Mouse (Mus musculus): ENCODE data around the gene Pex11a.

The Pex11a gene

DNA sequence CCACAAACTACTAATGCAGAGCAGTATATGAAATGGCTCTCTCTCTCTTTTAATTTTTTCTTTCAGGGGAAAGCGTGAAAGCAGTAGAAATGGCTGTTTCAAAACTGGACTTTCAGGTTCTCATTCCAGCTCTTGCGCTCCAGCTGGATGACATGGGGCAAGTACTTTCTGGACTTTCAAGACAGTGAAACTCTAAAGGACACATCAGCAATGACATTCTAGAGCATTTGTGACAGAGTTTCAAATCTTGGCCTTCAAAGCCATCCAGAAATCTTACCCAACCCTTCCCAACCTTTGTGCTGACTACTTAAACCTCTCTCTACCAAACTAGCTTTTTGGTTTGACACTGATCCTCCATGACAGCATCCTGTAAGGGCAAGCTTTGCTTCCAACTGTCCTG is 4.0 kb downstream of the Pex11a start:
- no peak for DNase-seq (ENCODE audit: low read depth)

DNA sequence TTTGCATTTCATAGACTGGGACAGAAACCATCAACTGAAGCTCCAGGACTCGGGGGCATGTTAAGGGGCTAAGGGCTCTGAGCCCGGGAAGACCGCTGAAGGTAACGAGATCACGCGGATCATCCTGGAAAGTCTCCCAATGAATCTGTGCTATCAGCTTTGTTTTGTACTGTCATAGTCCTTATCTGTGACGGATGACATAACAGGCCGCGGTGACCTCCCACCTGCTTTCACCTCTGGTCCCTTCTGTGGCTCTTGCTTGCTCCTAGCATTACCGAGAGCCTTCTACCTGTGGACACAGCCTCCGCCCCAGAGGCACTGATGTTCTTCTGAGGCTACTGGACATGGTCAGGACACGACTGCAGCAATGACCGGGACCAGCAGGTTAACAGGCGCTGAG is 6.4 kb downstream of the Pex11a start:
- no peak for DNase-seq (ENCODE audit: low read depth)

DNA sequence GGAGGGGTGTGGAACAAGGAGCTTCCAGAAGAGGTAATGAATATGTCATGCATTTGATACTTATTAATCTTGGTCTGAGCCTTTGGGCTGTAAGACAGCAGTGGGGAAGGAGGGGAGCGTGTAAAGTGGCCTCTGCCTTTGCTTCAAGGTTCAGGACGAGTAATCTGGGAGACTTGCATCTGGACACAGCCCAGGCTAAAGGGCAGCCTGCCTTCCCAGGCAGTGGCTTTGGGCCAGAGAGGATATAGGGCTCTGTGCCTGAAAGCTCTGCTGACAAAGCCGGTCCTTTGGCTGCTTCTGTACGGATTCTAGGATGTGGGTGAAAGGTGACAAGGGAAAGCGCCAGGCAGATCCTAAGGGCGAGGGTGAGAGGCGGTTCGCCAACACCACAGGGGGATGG is 8.4 kb downstream of the Pex11a start:
- no peak for DNase-seq (ENCODE audit: low read depth)

DNA sequence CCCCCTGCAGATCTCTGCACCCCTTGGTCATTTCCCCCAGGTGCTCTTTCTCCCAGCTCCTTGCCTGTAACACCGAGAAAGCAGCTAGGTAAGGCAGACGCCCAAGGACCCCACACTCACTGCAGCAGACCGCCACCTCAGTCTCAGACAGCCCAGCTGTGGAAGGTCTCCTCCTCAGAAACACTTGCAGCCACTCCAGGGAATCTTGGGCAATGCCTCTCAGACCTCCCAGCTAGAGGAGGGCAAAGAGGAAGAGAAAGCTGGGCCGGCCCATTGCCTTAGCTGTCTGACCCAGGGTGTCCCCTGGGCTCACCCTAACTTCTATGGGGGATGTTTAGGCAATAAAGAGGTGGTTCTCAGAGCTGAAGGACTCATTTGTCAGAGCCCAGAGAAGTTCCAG is 10.3 kb downstream of the Pex11a start, which contains the start of gene Plin1:
Gene Plin1 (minus strand): TSS at position 282 of the 400 bp plus-strand sequence.
- no peak for DNase-seq (ENCODE audit: low read depth)

DNA sequence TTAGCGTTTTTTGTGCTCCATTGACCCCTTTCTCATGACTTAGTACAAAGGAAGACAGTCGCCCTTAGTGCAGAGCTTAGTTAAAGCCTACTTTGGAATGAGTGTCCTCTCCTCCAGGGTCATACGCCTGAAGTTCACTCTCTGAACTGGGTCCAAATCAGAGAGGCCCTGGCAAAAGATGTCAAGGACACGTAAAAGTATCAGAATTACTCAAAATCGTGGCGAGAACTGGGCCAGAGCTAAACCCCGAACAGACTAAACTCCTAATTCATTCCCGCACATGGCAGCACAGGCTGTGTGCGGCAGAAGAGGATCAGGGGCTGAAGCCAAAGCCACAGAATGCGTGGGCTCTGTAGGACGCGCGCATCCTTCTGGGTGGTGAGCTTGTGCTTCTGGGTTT is 11.5 kb downstream of the Pex11a start:
- DNase-seq (ENCODE audit: low read depth): no peak

DNA sequence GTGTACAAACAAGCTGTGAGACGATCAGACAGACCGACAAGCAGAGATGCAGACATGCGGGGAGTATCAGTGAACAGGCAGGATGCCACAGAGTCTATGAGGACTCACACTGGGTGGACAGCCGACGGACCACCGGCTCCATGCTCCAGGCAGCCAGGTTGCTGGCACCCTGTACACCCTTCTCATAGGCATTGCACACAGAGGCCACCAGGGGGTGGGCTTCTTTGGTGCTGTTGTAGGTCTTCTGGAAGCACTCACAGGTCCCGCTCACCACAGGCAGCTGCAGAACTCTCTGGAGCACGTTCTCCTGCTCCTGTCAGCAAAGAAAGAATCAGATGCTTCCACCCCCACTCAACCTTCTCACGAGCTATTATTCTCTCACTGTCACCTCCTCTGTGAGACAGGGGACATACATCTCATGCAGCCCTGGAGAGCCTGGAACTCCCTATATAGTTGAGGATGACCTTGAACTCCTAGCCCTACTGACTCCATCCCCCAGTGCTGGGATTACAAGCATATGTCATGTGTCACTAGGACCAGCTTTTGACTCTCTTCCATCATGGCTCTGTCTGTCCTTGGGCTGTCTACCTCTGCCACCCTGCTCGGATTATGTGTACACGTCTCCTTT is 13.1 kb downstream of the Pex11a start:
- DNase-seq (ENCODE audit: low read depth): peak; percentile 72

DNA sequence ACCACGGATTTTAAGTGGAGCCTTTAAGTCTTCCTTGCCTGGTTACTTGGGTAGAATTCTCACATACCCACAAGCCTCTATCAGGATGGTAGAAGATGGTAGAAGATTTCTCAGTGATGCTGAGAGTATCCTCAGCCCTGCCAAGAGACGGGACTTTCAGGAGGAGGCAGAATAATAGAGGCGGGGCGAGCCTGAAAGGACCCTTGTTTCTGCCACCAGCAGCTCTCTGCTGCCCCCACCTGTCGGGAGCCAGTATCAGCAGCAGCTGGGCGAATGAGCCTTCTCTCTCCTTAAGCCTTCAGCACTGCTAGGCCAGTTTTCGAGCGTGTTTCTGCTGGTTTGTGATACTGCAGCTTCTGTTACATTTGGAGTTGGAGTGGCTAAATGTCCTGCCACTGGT is 13.8 kb downstream of the Pex11a start:
- DNase-seq (ENCODE audit: low read depth): peak; percentile 86

DNA sequence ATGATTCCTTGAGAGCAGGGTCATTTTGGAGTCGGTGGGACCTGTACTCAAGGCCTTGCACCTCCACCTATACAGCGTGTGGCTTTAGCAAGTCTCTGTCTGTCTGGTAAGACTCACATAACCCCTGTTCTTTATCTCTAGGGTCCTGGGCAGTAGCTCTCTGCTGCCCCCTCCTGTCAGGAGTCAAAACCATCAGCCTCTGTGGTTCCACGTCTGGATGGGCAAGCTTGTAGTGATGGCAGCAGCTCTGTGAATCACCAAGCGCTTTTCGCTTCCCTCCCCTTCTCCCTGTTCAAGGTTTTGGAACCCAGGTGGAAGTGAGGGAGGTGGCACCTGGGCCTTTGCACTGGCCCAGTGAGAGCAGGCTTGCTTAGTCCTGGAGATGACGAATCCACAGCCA is 14.7 kb downstream of the Pex11a start:
- DNase-seq (ENCODE audit: low read depth): peak; percentile 87

DNA sequence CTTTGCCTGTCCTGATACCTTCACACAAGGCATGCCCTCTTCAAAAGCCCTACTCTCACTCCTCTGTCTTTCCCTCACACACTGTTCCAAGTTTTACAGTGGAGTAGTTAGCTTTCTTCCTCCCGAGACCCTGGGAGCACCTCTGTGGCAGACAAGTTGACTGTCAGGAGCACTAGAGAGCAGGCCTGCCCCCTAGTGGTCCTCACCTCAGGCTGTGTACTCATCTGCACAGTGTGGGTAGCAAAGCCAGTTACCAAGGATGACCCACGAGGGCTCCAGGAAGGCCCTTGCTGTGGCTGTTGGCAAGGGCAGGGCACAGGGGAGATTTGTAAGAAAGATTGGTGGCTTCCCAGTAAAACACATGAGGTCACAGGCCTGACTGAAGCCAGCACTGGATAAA is 15.8 kb downstream of the Pex11a start:
- peak; percentile 76 for DNase-seq (ENCODE audit: low read depth)

DNA sequence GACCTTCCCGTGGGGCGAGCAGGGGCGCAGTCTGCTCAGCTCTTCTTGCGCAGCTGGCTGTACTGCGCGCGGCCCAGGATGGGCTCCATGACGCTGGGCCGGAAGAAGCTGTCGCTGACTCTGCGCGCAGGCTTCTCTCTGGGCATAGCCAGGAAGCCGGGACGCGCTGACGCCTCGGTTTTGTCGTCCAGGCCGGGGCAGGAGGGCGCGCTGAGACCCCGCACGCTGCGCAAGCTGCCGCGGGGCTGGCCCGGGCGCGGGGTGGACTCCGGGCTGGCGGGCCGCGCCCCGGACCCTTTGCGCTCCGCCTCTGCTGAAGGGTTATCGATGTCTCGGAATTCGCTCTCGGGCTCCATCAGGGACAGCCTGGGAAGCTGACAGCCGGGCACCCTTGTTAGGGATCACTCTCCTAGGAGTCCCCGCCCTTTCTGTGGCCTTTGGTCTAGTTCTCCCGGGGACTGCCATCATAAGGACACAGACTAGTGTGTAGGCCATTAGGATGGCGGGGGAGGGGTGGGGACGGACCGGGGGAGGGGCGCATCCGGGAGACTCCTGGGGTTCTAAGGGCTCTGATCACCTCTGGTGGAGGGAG is 21.4 kb downstream of the Pex11a start:
- DNase-seq (ENCODE audit: low read depth): no peak

DNA sequence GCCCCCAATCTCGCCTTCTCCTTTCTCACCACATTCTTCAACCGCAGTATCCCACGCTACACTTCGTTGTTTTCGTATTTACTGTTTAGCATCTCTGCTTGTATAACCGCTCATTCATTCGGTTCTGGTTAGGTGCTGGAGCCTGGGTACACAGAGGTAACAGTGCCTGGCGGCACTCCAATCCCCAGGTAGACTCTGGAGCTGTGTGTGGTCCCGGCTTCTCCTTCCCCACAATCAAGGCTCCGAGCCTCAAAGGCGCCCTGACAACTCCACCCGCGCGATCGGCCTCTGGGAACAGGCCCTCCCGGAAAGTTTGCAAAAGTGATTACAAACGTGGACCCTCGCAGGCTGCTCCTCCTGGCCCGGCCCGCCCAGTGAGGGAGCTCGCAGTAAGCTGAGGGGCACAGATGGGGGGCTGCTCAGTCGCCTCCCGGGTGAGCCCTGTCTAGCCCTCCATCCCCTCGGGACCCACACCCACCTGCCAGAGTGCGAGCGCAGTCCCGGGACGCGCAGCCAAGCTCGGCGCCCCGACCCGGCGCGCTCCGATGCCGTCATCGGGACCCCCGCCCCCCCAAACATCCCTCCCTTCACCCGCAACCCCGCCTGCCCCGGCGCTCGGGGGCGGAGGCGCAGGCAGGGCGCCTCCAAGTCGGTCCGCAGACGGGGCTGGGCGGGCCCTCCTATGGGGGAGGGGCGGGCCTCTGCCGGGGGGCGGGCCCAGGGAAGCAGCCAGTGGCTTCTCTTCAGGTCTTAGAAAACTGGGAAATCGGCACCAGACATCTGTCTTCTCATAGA is 27.5 kb downstream of the Pex11a start, which contains the start of gene Kif7:
Gene Kif7 (minus strand): TSS at position 534 of the 795 bp plus-strand sequence.
- DNase-seq (ENCODE audit: low read depth): peak; percentile 93

DNA sequence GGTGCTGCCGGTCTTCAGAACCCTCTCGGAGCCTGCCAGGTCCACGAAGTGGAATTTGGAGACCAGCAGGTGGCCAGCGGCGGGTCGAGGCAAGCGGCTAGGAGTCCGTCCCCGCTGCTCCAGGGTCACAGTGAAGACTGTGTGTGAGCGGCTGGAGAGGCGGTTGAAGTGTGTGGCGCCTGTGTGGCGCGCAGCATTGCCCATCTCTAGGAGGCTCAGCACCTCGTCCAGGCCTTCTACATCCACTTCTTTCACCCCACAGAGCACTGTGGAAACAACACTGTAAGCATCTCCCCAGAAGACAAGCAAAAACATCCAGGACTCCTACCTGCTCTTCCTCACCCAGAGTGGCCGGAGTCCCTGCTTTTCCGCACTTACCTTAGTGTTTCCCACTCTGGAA is 32.1 kb downstream of the Pex11a start:
- no peak for DNase-seq (ENCODE audit: low read depth)

DNA sequence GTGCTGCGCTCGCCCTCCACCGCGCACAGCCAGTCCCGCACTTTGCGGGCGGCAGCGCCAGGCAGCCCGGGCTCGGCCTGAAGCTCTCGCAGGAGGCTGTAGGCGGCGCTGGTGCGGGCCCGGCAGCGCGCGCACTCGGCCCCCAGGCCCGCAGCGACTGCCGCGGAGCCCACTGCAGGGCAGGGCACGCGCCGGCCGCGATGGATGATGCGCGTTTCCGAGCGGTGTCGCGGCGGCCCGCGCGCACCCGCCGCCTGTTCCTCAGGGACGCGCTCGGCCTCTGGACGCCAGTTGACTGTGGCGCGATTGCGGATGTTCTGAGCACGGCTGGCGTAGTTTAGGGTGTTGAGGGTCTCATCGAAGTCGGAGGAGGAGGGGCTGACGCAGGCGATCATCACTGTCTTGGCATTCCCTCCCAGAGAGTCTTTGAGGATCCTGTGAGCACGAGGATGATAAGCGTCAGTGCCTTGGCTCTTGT is 32.8 kb downstream of the Pex11a start:
- DNase-seq (ENCODE audit: low read depth): no peak

DNA sequence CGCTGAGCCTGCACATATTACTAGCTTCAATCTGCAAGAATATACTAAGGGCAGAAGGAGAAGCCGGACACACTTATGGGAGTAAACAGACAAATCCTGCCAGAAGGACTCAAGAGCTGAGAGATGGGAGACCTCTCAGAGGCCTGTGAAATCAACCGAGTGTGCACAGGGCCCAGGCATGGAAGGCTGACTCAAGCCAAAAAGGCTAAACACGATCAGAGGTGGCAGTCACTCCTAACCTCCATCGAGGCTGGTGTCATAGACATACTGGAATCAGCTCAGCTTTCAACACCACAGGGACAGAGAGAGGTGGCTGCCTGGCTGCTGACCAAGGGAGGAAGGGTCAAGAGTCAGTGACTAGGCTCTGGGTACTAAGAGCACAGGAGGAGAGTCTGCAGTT is 37.7 kb downstream of the Pex11a start:
- DNase-seq (ENCODE audit: low read depth): no peak

DNA sequence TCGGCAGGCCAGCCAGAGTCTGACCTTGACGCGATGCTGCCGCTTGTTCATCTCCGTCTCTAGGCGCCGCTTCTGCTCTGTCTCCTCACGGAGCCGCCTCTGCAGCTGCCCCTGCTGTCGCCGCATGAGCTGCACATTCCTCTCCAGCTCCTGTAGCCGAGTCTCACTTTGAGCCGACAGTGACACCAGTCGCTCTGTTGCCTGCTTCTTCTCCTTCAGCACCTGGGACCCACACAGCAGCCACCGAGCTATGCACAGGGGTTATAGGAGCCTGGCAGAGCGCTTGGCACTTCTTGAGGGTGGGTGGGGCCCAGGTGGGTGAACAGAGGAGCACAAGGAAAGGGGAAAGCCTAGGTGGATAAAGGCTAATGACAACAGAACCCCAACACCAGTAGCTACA is 40.2 kb downstream of the Pex11a start:
- no peak for DNase-seq (ENCODE audit: low read depth)

DNA sequence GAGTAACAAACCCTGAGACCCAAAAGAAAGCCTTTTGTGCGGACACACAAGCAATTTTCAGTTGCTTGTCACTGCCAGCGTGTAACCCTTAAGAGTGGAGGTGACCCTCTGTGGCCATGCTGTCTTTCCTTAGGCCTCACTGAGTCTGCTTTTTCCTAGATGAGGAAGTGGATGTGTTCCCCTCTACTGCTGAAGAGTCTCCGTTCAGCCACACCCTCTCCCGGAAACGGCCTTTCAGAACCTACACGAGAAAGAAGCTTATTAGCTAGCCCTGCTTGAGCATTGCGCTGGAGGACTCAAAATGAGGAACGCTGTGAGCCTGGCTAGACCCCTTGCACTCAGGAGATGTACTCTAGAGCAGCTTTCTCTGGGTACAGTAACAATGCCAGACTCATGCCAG is 46.4 kb downstream of the Pex11a start:
- DNase-seq (ENCODE audit: low read depth): no peak
